Comparison of ENCODE assay signal across 2 mouse cellular contexts in genomic region chr10:107241999-107242398, GRCm38 (mm10).
DNase-seq lines count a peak whose midpoint lies in the region.

No protein-coding gene starts in this region.

- DNase-seq in 3T3-L1 (ENCODE audit: low read depth, low spot score): peak; percentile 76
- peak; percentile 78 for DNase-seq in adipocyte (ENCODE audit: low spot score)
